In genomic region chr11:92889693-92890454, GRCm38 (mm10) we compare ENCODE assay signal across 9 mouse cellular contexts.
A peak's percentile ranks its signal among the peaks of the same experiment; 100 is the strongest.
DNase-seq lines count a peak whose midpoint lies in the region; ATAC-seq and TF ChIP-seq lines count a peak whose summit lies in the region.
"Had no signal": no experiment of that assay in that cellular context is flagged by ENCODE, and none has a peak within 500 bp of the region (broad histone marks: within the 10 kb centered on the region; RNA-seq: fewer than 3 reads in every experiment).

No protein-coding gene starts in this region.

- intact Hi-C loops in left cerebral cortex, postnatal 25 days (cut with DNase I): loop anchor here (10.0 kb wide), 2 partner anchors 205 to 485 kb away; partner anchors contain the start of gene Car10

- TF ChIP-seq POLR2A in embryonic fibroblast, embryonic 13.5 days (IDR thresholded peaks at IDR 0.05; ENCODE audit: low read depth, low read length): no peak

- H3K4me3 ChIP-seq in hindbrain, embryonic 10.5 days: no peak overlapping the region
- H3K4me3 ChIP-seq in hindbrain, embryonic 13.5 days: no peak overlapping the region
- no peak overlapping the region for H3K4me3 ChIP-seq in embryonic fibroblast, embryonic 13.5 days (ENCODE audit: insufficient read depth, low read length)
- H3K4me3 ChIP-seq in intestine, postnatal 0 days (ENCODE audit: low read depth, low read length): no peak overlapping the region
- no peak overlapping the region for H3K4me3 ChIP-seq in neural tube, embryonic 12.5 days
- H3K4me3 ChIP-seq: limb, embryonic 12.5 days had no signal

- no peaks in the 10 kb centered on the region for H3K36me3 ChIP-seq in hindbrain, embryonic 10.5 days
- H3K36me3 ChIP-seq in hindbrain, embryonic 13.5 days: no peaks in the 10 kb centered on the region
- no peaks in the 10 kb centered on the region for H3K36me3 ChIP-seq in intestine, postnatal 0 days (ENCODE audit: control insufficient read depth, insufficient read depth)
- no peaks in the 10 kb centered on the region for H3K36me3 ChIP-seq in neural tube, embryonic 12.5 days
- H3K36me3 ChIP-seq: limb, embryonic 12.5 days had no signal

- no peak overlapping the region for H3K9ac ChIP-seq in hindbrain, embryonic 13.5 days
- no peak overlapping the region for H3K9ac ChIP-seq in intestine, postnatal 0 days (ENCODE audit: low read depth, low read length)
- H3K9ac ChIP-seq in neural tube, embryonic 12.5 days: no peak overlapping the region
- H3K9ac ChIP-seq: limb, embryonic 12.5 days had no signal

- no peak overlapping the region for H3K27ac ChIP-seq in hindbrain, embryonic 10.5 days
- no peak overlapping the region for H3K27ac ChIP-seq in hindbrain, embryonic 13.5 days
- H3K27ac ChIP-seq in embryonic fibroblast, embryonic 13.5 days (ENCODE audit: insufficient read depth, low read length): no peak overlapping the region
- H3K27ac ChIP-seq in intestine, postnatal 0 days (ENCODE audit: low read depth, low read length): no peak overlapping the region
- no peak overlapping the region for H3K27ac ChIP-seq in neural tube, embryonic 12.5 days
- H3K27ac ChIP-seq: limb, embryonic 12.5 days had no signal

- no peaks in the 10 kb centered on the region for H3K4me1 ChIP-seq in hindbrain, embryonic 10.5 days (replicated peaks)
- H3K4me1 ChIP-seq in hindbrain, embryonic 13.5 days (replicated peaks): 0 out of 2 replicates have a peak, but pooled peaks cover 4% of the 10 kb centered on the region
- no peaks in the 10 kb centered on the region for H3K4me1 ChIP-seq in embryonic fibroblast, embryonic 13.5 days (ENCODE audit: control insufficient read depth, insufficient read depth, low read length)
- H3K4me1 ChIP-seq in intestine, postnatal 0 days (replicated peaks; ENCODE audit: control insufficient read depth, insufficient read depth, low read length): no peaks in the 10 kb centered on the region
- H3K4me1 ChIP-seq in neural tube, embryonic 12.5 days: no peaks in the 10 kb centered on the region
- H3K4me1 ChIP-seq: limb, embryonic 12.5 days had no signal

- WGBS in hindbrain, embryonic 10.5 days: 50% methylated on average over 8 of the region's 8 CpGs
- WGBS in hindbrain, embryonic 13.5 days: 48% methylated on average over 8 of the region's 8 CpGs
- 48% methylated on average over 8 of the region's 8 CpGs for WGBS in intestine, postnatal 0 days
- WGBS in neural tube, embryonic 12.5 days: 52% methylated on average over 8 of the region's 8 CpGs

- H3K9me3 ChIP-seq in hindbrain, embryonic 10.5 days: no peaks in the 10 kb centered on the region
- H3K9me3 ChIP-seq in hindbrain, embryonic 13.5 days: no peaks in the 10 kb centered on the region
- H3K9me3 ChIP-seq in intestine, postnatal 0 days (ENCODE audit: control insufficient read depth): no peaks in the 10 kb centered on the region
- no peaks in the 10 kb centered on the region for H3K9me3 ChIP-seq in neural tube, embryonic 12.5 days
- H3K9me3 ChIP-seq: limb, embryonic 12.5 days had no signal

- H3K4me2 ChIP-seq in hindbrain, embryonic 13.5 days: no peak overlapping the region
- H3K4me2 ChIP-seq in intestine, postnatal 0 days (replicated peaks; ENCODE audit: low read depth): no peak overlapping the region
- no peak overlapping the region for H3K4me2 ChIP-seq in neural tube, embryonic 12.5 days (replicated peaks)
- H3K4me2 ChIP-seq: limb, embryonic 12.5 days had no signal

- DNase-seq in hindbrain, embryonic 10.5 days (ENCODE audit: low spot score): peak; percentile 49
- DNase-seq in adrenal gland, postnatal 25 days: peak; percentile 69
- DNase-seq in left cerebral cortex, postnatal 25 days (ENCODE audit: low spot score in 2 of 2): peak; percentile 32 to 64
- no peak for DNase-seq in spleen, postnatal 10 days (ENCODE audit: low spot score in 2 of 2)

- ATAC-seq in hindbrain, embryonic 13.5 days (ENCODE audit: low FRiP score): no peak
- ATAC-seq in intestine, postnatal 0 days: no peak
- peak; percentile 66 for ATAC-seq in neural tube, embryonic 12.5 days (ENCODE audit: low FRiP score, low read depth)

- H3K27me3 ChIP-seq in hindbrain, embryonic 10.5 days (ENCODE audit: insufficient read depth, poor library complexity, severe bottlenecking): no peaks in the 10 kb centered on the region
- no peaks in the 10 kb centered on the region for H3K27me3 ChIP-seq in hindbrain, embryonic 13.5 days
- no peaks in the 10 kb centered on the region for H3K27me3 ChIP-seq in intestine, postnatal 0 days (replicated peaks; ENCODE audit: control insufficient read depth, insufficient read depth, low read length)
- no peaks in the 10 kb centered on the region for H3K27me3 ChIP-seq in neural tube, embryonic 12.5 days (replicated peaks)
- H3K27me3 ChIP-seq: limb, embryonic 12.5 days had no signal

- TF ChIP-seq CTCF in embryonic fibroblast, embryonic 13.5 days (IDR thresholded peaks at IDR 0.05; ENCODE audit: borderline replicate concordance, insufficient read depth, low read length): peak; percentile 39; the same call in 1 of the 2 replicates
- peak; percentile 75 for TF ChIP-seq CTCF in intestine, postnatal 0 days (IDR thresholded peaks at IDR 0.05; ENCODE audit: low read depth)

Comparison
In these comparisons a context has a peak if more than half of its experiments do, and no peak if none do; other contexts are left out.
1. DNase-seq: peak in hindbrain, embryonic 10.5 days (single experiment), adrenal gland, postnatal 25 days (single experiment) and left cerebral cortex, postnatal 25 days (2 of 2); none in spleen, postnatal 10 days (0 of 2).